Mouse (Mus musculus) embryo, embryonic 10 days (tissue): ENCODE results near the gene Adam15.

Experiments
- DNase-seq: peaks from one replicate; pipeline ENCODE4 v3.0.0-alpha.2; 2015; ENCODE audit warnings: low spot score

The Adam15 gene

GRCm38 (mm10) chr3:89322131-89322500 lies 27.7 kb downstream of the Adam15 start:
- DNase-seq = no peak

DNA sequence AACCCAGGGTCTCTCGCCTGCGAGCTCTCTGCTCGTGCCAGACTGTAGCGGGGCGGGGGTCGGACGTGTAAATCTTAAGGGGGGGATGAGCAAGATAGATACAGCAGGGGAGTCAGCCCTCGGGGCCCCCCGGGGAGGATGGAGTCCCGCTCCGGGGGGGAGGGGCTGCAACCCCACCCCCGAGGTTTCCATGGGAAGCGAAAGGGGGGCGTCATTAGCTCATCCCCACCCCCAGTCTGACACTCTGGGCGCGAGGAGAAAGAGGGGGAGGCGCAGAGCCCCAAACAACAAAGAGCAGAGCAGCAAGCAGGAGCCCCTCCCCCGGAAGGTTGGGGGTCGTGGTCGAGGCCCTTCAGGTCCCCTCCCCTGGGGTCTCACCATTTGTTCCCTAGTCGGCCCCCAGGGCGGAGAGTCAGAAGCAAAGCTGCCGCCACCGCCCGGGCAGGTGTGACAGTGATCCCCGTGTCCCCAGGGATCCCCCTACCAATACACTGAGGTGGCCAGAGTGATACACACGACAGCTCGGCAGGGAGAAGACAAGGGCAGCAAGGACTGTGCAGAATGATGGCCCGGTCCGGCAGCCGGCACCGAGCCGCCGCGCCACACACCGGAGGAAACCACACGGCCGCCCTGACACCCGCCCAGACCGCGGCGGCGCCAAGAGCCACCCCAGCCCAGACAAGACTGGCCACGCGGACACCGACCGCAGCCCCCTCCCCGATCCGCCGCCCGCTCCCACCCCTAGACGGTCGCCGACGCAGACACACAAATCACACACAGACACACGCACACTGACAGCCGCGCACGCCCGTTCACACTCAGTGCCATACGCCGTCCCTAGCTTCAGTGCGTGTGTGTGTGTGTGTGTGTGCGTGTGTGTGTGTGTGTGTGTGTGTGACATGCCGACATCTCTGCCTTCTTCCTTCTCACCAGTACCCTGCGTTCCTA lies 28.3 kb downstream of the Adam15 start:
- peak; percentile 54 for DNase-seq

DNA sequence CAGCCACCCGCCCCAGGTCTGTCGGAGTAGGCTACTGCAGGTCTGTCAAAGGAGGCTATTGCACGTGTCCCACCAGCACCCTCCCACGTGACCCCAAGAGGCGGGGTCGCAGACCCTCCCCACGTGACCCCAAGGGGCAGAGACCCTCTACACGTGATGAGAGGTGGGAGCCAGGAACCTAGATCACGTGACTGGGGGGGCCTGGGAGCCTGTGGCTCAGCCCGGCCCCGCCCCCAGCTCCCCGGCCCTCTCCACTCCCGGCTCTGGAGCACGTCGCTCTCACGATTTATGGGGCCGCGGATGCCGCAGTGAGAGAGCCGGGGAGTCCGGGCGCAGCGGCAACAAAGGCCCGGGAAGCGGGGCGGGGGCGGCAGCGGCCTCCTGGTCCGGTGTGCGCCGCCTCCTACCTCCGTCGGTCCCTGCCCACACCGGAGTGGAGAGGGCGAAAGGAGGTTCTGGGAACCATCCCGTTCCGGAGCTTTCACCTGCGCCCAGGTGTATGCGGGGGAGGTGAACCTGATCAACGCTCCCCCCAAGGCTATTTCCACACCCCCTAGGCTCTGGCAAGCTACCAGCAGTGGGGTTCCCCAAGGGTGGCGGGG lies 29.1 kb downstream of the Adam15 start:
- DNase-seq = peak; percentile 80

- DNase-seq = no peak
These were observed 30.0 kb downstream of the Adam15 start for GRCm38 (mm10) chr3:89319591-89320350.

DNA sequence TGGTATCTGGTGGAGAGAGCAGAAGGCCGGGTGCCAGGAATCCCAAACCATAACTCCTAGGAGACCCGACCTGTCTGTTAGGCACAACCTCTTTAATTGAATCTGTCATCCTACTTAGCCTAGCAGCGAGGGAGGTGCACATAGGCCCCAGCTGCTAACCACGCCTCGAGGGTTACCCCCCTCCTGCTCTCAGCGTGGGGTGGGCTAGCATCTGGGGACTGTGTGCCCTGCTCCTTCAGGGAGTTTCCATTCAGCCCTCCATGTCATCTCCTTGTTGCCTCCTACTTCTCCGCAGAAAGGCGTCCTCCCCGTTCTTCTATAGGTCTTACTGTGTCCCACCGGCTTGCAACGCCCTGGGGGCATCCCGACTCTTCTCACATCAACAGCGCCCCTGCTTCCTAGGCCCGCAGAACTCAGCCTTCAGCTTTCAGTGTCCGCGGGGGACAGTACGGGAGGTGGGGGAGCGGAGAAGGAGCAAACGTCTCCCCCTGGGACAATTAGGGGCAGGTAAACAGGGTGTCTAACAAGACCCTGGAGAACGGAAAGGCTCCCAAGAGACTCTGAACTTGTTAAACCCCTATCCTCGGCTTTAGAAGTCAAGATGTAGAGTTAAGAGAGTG lies 30.7 kb downstream of the Adam15 start:
- no peak for DNase-seq

DNA sequence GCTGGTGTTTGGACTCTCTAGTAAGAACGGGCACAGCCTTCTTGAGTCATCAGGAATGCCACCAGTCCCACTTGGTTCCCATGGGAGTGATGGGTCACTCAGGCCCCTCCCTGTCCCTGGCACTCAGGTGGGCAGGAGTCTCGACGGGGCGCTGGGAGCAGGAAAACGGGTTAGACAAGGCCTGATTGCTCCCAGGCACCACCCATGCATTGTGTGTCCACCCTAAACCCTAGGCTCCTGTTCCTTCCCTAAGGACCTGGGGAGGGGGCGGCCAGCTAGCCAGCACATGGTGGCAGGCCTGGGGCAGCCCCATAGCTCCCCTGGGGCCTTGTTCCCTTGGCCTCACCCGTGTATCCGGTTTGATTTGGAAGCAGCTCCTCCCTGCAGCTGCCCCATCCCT lies 31.5 kb downstream of the Adam15 start:
- no peak for DNase-seq

DNA sequence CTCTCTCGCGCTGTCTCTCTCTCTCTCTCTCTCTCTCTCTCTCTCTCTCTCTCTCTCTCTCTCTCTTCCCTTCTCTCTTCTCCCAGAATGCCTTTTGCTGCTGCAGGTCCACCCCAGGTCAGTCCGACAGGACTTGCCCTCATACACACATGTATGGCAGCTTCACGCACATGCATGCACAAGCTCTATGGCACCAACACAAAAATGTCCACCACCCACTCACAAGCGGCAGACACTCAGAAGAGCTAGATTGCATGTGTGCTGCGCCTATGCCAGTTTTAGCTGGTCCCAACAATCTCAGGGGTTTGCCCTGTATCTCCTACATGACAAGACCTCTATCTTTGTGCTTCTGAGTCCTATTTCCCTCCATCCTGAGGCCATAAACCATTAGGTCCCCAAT lies 32.5 kb downstream of the Adam15 start:
- DNase-seq = no peak

DNA sequence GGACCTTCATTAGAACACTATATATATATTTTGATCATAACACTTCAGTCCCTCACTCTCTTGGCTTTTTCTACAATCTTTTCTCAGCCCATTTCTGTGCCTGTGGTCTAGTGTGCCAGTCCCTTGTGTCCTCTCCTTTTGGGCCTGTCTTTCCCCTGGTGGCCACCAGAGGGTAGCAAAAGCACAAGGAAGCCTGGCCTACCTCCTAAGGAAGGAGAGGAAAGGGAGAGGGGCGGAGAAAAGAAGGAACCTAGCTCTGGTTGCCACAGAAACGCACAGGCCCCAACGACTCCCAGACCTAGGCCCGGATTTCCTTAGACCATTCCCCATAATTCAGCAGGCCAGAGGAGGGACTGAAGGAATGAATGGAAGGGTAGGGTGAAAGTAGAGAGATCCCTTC lies 33.0 kb downstream of the Adam15 start:
- DNase-seq = peak; percentile 95

DNA sequence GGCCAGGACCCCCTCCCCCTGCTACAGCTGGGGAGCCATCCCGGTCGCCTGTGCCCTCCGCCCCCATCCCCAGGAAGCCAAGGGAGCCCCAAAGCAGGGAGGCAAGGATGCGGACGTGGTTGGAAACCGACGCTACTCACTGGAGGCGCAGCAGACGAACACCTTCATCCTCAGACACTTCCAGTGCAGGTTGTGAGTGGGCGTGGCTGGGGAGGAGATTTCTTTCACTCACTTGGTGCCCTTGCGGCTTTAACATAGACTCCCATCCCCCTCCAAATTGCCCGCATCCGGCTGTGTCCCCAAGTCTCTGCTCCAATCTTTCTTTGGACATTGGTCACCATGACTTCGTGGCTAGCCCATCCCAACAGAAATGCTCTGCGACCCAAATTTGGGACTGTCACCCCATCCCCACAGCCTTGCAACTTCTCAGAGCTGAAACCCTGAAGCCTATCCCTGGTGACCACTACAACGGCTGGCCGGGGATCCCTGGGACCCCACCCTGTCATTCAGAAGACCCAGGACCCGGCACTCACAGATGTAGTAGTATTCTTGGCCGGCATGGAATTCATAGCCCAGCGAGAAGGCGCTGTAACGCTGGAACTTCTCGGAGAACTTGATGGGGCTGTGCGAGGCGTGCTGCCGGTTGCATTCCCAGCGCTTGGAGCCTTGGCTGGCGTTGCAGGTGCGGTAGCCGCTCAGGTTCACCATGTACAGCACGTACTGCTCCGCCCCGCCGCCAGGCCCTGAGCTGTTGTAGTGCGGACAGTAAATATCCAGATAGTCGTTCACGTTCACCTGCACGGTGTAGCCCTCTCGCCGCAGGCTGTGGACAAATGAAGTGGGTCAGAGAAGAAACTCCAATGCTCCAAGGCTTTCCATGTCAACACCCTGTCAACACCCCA lies 33.6 kb downstream of the Adam15 start:
- DNase-seq = no peak

- DNase-seq = peak; percentile 90
These were observed 34.4 kb downstream of the Adam15 start for GRCm38 (mm10) chr3:89315195-89315929.

- no peak for DNase-seq
These were observed 35.0 kb downstream of the Adam15 start for GRCm38 (mm10) chr3:89314791-89315190.

DNA sequence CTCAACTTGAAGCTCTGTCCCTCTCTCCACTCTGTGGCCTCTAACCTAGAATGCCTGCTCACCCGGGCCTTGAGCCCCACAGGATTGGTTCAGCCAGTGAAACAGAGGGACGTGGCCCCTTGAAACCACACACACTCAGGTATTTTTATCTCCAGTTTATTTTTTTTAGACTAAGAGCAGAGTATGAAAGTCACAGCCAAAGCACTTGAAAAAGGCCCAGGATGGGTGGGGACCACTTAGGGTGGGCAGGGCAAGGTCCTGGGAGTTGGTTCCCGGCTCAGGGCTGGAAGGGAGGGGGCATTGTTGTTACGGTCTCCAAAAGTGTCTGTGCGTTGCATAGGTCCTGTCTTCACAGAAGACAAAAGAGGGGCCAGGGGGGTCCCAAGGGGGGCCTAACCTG lies 35.5 kb downstream of the Adam15 start:
- DNase-seq = no peak

GRCm38 (mm10) chr3:89308089-89308488 lies 41.7 kb downstream of the Adam15 start:
- DNase-seq = peak; percentile 89

DNA sequence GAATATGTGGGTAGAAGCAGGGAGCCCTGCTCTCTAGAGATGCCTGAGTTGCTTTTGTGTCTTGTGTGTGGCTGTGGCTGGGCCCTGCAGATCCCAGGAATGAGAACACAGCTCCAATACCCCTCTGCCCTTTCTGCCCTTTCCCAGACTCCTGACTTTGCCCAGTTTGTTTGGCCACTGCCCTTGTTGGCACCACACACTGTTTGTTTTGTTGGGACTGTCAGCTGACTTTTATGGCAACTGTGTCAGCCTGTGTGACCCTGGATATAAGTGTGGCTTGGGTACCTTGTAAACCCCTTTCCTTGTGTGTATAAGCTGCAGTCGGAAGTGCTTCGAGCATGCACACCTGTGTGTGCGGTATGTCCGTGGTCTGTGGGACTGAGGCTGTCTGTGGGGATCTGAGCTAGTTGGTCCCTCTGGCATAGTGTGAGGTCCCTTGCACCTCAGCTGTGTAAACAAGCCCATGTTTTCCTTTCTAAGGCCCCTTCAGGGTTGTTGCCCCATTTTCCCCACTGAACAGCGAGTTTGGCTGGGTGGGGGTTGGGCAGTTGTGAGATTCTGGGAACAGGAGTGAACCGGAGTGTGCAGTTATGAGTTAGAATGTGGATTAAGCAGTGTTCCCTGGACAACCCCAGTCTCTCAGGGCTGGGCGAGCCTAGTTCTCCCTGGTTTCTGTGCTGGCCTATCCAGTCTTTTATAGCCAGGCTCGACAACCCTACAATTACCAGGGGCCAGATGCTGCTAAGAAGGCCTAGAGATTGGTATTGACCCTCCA lies 44.1 kb downstream of the Adam15 start:
- DNase-seq = no peak

DNA sequence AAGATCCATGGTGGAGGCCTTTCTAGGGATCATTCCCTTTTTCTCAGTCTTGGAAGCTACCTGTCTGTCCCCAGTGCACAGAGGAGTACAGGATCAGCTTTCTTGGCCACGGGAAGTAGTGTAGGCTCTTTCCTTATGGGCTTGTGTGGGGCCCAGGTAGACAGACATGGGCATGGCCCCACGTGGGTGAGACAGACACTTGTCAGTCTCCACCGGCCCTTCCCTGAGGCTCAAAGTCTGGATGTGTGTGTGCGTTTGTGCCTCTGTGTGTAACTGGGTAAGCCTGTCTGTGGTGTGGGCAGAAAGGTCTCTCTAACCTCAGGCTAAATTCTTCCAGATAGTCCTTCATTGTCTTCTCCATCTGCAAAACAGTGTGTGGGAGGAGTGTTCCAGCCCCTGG lies 44.7 kb downstream of the Adam15 start:
- DNase-seq = no peak

DNA sequence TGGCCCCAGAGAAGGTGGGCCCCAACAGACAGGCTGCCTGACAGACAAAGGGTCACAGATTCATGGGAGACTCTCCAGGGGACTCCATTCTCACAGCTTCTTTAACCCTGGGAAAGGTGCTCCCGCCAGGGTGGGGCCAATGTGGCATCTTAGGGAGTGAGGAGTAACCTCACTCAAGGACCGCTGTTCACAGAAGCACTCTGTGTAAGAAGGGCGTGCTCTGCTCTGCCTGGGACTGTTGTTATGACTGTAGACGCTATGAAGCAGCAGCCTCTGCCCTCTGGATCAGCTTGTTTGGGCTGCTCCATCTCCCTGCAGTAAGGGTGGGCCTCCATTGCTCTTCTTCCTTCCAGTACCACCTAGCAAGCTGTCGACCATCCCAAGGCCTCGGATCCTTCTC lies 45.4 kb downstream of the Adam15 start:
- DNase-seq = no peak

- no peak for DNase-seq
These were observed 49.3 kb downstream of the Adam15 start for GRCm38 (mm10) chr3:89300514-89300913.

DNA sequence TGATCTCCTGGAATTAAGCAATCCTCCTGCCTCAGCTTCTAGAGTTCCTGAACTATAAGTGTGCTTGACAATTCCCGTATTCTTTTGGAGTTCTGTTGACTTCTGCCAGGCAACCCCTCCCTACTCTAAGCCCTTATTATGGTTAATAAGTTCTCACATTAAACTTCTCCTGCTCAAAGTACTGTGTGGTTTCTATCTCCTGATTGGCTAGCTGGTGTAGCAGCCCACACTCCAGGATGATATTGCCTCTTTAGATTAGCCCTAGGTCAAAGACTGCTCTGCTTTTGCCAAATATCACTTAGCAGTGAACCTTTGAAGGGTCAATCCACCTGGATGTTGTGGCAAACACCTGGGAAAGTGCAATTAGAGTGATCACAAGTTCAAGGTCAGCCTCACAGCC lies 49.7 kb downstream of the Adam15 start:
- DNase-seq = no peak

- peak; percentile 66 for DNase-seq
These were observed 50.3 kb downstream of the Adam15 start for GRCm38 (mm10) chr3:89299499-89299898.

DNA sequence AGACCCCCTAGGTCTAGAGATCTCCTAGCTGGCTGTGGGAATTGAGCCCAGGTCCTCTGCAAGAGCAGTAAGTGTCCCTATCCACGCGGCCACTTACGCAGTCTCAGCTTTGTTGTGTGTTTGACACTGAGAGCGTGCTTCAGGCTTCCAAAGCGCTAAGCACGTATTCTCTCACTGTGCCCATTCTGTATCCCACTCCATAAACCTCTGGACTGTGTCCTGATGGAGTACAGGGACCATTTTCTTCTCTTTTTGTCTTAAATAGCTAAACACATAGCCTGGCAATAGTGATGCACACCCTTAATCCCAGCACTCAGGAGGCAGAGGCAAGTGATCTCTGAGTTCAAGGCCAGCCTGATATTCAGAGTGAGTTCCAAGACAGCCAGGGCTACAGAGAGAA lies 50.9 kb downstream of the Adam15 start:
- DNase-seq = no peak
